Mouse (Mus musculus): ENCODE data around the gene Arid1b. TPM values are rescaled to one million over a fixed set of nuclear protein-coding genes. Genes with fewer than 3 reads are reported as not detected.

Arid1b gene
- polyA plus RNA-seq, 1 experiment from 2014 or later, result 11.2 TPM

GRCm38 (mm10) chr17:5198811-5199210, 204.7 kb downstream of the Arid1b start:
- no peak for ATAC-seq (ENCODE audit: insufficient read depth, low FRiP score, low read depth)
- no peaks in the 10 kb centered on the region for H3K27me3 ChIP-seq (replicated peaks)
- WGBS, result 52% methylated on average over 4 of the region's 4 CpGs

GRCm38 (mm10) chr17:5200638-5201037, 206.5 kb downstream of the Arid1b start:
- Histone ChIP-seq H3K36me3 (no peaks in the 10 kb centered on the region), H3K4me2 (no peak overlapping the region), H3K9me3 (no peaks in the 10 kb centered on the region), H3K4me1 (peaks cover 35% of the 10 kb centered on the region), H3K27me3 (replicated peaks) (no peaks in the 10 kb centered on the region), H3K27ac (no peak overlapping the region), H3K9ac (no peak overlapping the region), H3K4me3 (replicated peaks) (no peak overlapping the region)
- 90% methylated on average over 6 of the region's 6 CpGs for WGBS
- no peak for ATAC-seq (ENCODE audit: insufficient read depth, low FRiP score, low read depth)

More at GRCm38 (mm10) chr17:5198811-5199210, 204.7 kb downstream of the Arid1b start:
- Histone ChIP-seq H3K9ac (no peak overlapping the region), H3K4me1 (peaks cover 36% of the 10 kb centered on the region), H3K27ac (peak overlapping the region; percentile 83), H3K4me2 (no peak overlapping the region), H3K4me3 (replicated peaks) (no peak overlapping the region), H3K36me3 (no peaks in the 10 kb centered on the region), H3K9me3 (no peaks in the 10 kb centered on the region)

GRCm38 (mm10) chr17:5201859-5202598, 207.9 kb downstream of the Arid1b start:
- Histone ChIP-seq H3K4me2 (no peak overlapping the region), H3K36me3 (no peaks in the 10 kb centered on the region), H3K4me1 (peaks cover 34% of the 10 kb centered on the region), H3K9me3 (no peaks in the 10 kb centered on the region), H3K27me3 (replicated peaks) (no peaks in the 10 kb centered on the region), H3K4me3 (replicated peaks) (no peak overlapping the region), H3K27ac (no peak overlapping the region), H3K9ac (no peak overlapping the region)
- 65% methylated on average over 6 of the region's 6 CpGs for WGBS
- no peak for ATAC-seq (ENCODE audit: insufficient read depth, low FRiP score, low read depth)

GRCm38 (mm10) chr17:5202756-5203155, 208.6 kb downstream of the Arid1b start:
- no peak overlapping the region for H3K4me3 ChIP-seq (replicated peaks)
- no peak overlapping the region for H3K9ac ChIP-seq
- H3K4me1 ChIP-seq, result peaks cover 34% of the 10 kb centered on the region
- H3K27ac ChIP-seq, result no peak overlapping the region
- no peak for ATAC-seq (ENCODE audit: insufficient read depth, low FRiP score, low read depth)
- no peak overlapping the region for H3K4me2 ChIP-seq
- no peaks in the 10 kb centered on the region for H3K36me3 ChIP-seq
- H3K27me3 ChIP-seq (replicated peaks), result no peaks in the 10 kb centered on the region
- 74% methylated on average over 5 of the region's 5 CpGs for WGBS
- no peaks in the 10 kb centered on the region for H3K9me3 ChIP-seq

DNA sequence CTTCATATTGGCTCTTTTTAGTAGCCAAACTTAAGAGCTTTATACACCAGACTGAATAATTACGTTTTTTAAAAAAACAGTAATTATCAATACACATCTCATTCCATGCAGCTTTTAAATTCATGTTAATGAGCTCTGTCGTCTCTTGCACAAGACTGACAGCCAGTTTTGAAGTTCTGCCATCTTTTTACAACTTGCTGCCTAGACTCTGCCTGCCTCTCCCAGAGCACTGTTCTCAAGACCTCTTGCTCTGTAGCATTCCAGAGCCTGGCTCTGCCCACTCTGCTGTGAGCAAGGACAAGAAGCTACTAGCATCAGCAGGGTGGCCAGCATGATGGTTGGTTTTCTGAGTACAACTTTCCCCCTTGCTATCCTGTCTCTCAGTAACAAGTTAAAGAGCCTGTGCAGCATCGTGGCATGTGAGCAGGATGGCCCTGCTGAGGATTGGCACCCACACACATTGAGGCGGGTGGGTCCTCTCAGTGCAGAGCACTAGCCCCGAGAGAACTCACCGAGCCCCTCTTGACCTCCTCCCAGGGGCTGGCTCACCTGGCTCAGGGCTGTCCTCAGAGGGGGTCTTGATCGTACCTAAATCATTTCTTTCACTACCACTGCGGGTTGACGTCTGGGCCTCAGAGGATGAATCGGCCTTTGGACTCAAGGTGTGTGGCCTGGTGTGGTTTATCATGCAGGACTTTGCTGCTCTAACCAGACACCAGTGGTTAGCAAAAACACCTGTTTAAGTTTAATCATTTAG, 209.4 kb downstream of the Arid1b start:
- Histone ChIP-seq H3K27ac (no peak overlapping the region; the same call in 1 of the 2 replicates), H3K36me3 (no peaks in the 10 kb centered on the region), H3K27me3 (replicated peaks) (no peaks in the 10 kb centered on the region), H3K4me1 (peaks cover 30% of the 10 kb centered on the region), H3K9me3 (no peaks in the 10 kb centered on the region), H3K9ac (no peak overlapping the region), H3K4me2 (no peak overlapping the region), H3K4me3 (replicated peaks) (no peak overlapping the region)
- WGBS, result 77% methylated on average over 10 of the region's 10 CpGs
- ATAC-seq (ENCODE audit: insufficient read depth, low FRiP score, low read depth), result no peak

GRCm38 (mm10) chr17:5204103-5204665, 210.1 kb downstream of the Arid1b start:
- H3K9ac ChIP-seq, result 0 out of 2 replicates have a peak overlapping the region, but pooled peaks have one; percentile 9
- H3K36me3 ChIP-seq, result no peaks in the 10 kb centered on the region
- no peak for ATAC-seq (ENCODE audit: insufficient read depth, low FRiP score, low read depth)
- H3K4me2 ChIP-seq, result no peak overlapping the region
- no peaks in the 10 kb centered on the region for H3K27me3 ChIP-seq (replicated peaks)
- H3K4me3 ChIP-seq (replicated peaks), result no peak overlapping the region
- H3K27ac ChIP-seq, result no peak overlapping the region
- WGBS, result 90% methylated on average over 9 of the region's 9 CpGs
- H3K4me1 ChIP-seq, result peaks cover 30% of the 10 kb centered on the region
- no peaks in the 10 kb centered on the region for H3K9me3 ChIP-seq

DNA sequence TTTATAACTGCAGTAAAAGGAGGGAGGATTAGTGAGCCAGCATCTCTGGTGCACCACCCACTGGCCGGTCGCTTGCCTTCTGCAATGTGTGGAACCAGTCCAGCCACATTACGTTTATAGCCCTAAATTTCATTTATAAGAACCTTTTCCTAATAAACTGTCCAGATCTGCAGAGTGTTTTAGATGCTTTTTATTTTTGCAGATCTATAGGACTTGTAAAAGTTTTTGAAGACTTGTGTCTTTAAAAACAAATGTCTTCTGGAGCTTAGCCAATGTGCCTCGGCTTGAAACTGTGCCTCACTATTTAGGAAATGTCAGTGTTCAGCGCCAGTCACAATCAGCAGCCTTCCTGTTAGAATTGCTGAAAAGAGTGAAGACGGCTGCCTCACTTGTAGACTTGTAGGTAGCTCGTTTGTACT, 211.0 kb downstream of the Arid1b start:
- Histone ChIP-seq H3K36me3 (no peaks in the 10 kb centered on the region), H3K27ac (no peak overlapping the region), H3K4me2 (no peak overlapping the region), H3K4me1 (peaks cover 30% of the 10 kb centered on the region), H3K4me3 (replicated peaks) (no peak overlapping the region), H3K9ac (no peak overlapping the region), H3K27me3 (replicated peaks) (no peaks in the 10 kb centered on the region), H3K9me3 (no peaks in the 10 kb centered on the region)
- WGBS, result 45% methylated on average over 7 of the region's 7 CpGs
- no peak for ATAC-seq (ENCODE audit: insufficient read depth, low FRiP score, low read depth)

- H3K4me2 ChIP-seq, result no peak overlapping the region
- peaks cover 32% of the 10 kb centered on the region for H3K4me1 ChIP-seq
- H3K36me3 ChIP-seq, result no peaks in the 10 kb centered on the region
- no peaks in the 10 kb centered on the region for H3K27me3 ChIP-seq (replicated peaks)
- ATAC-seq (ENCODE audit: insufficient read depth, low FRiP score, low read depth), result no peak
- no peaks in the 10 kb centered on the region for H3K9me3 ChIP-seq
- WGBS, result 73% methylated on average over 9 of the region's 9 CpGs
- no peak overlapping the region for H3K9ac ChIP-seq
- H3K4me3 ChIP-seq (replicated peaks), result no peak overlapping the region
- H3K27ac ChIP-seq, result 0 out of 2 replicates have a peak overlapping the region, but pooled peaks have one; percentile 57
Observed at GRCm38 (mm10) chr17:5206731-5207130, 212.6 kb downstream of the Arid1b start.

- Histone ChIP-seq H3K4me1 (peaks cover 29% of the 10 kb centered on the region), H3K4me2 (no peak overlapping the region), H3K9me3 (no peaks in the 10 kb centered on the region), H3K27ac (no peak overlapping the region), H3K36me3 (no peaks in the 10 kb centered on the region), H3K4me3 (replicated peaks) (no peak overlapping the region), H3K27me3 (replicated peaks) (no peaks in the 10 kb centered on the region), H3K9ac (no peak overlapping the region)
- WGBS, result 92% methylated on average over 8 of the region's 8 CpGs
- no peak for ATAC-seq (ENCODE audit: insufficient read depth, low FRiP score, low read depth)
Observed at GRCm38 (mm10) chr17:5207881-5208280, 213.7 kb downstream of the Arid1b start.

DNA sequence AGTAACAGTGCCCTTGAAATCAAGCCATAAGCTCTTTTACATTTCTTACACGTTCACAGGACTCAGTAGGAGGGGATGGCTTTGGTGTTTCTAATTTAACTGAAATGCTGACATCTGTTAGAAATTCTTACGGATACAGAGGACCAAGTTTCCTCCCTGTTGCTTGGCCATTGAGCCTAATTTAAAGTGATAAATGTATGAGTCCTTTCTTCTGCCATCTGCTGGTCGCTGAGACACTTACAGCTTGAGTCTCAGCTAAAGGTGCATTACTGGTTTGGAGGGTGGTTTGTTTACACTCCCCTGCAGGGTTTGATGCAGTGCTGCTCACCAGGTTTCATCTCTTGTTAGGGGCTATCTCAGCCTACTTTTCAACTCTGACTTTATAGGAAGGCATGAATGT, 214.2 kb downstream of the Arid1b start:
- whole genome bisulfite sequencing, result 39% methylated on average over 3 of the region's 3 CpGs
- Histone ChIP-seq H3K4me3 (replicated peaks) (no peak overlapping the region), H3K27me3 (replicated peaks) (no peaks in the 10 kb centered on the region), H3K36me3 (no peaks in the 10 kb centered on the region), H3K9ac (no peak overlapping the region), H3K4me2 (no peak overlapping the region), H3K27ac (no peak overlapping the region), H3K9me3 (no peaks in the 10 kb centered on the region), H3K4me1 (peaks cover 25% of the 10 kb centered on the region)
- ATAC-seq (ENCODE audit: insufficient read depth, low FRiP score, low read depth), result no peak

- peaks cover 18% of the 10 kb centered on the region for H3K4me1 ChIP-seq
- no peak overlapping the region for H3K4me2 ChIP-seq
- H3K27ac ChIP-seq, result no peak overlapping the region
- no peak overlapping the region for H3K4me3 ChIP-seq (replicated peaks)
- H3K36me3 ChIP-seq, result no peaks in the 10 kb centered on the region
- no peak for ATAC-seq (ENCODE audit: insufficient read depth, low FRiP score, low read depth)
- no peak overlapping the region for H3K9ac ChIP-seq
- 89% methylated on average over 1 of the region's 1 CpGs for WGBS
- no peaks in the 10 kb centered on the region for H3K9me3 ChIP-seq
- no peaks in the 10 kb centered on the region for H3K27me3 ChIP-seq (replicated peaks)
Observed at GRCm38 (mm10) chr17:5209076-5209475, 214.9 kb downstream of the Arid1b start.

Measured in stomach, embryonic 15.5 days (tissue).